Mouse (Mus musculus): ENCODE measurements around the gene Palm2. TPM values are rescaled to one million over a fixed set of nuclear protein-coding genes. Genes with fewer than 3 reads are reported as not detected.

Gene Palm2
- polyA plus RNA-seq, 2 experiments = 2.7 to 5.3 TPM

GRCm38 (mm10) chr4:57634956-57635355 is 200.9 kb downstream of the Palm2 start:
- DNase-seq (ENCODE audit: low spot score) (no peak), ATAC-seq (ENCODE audit: low FRiP score, low read depth) (no peak)
- Histone ChIP-seq H3K4me3 (replicated peaks; ENCODE audit: low read length) (no peak overlapping the region), H3K27ac (replicated peaks; ENCODE audit: low read depth, low read length) (no peak overlapping the region), H3K4me1 (ENCODE audit: control insufficient read depth, insufficient read depth, low read length) (peaks cover 17% of the 10 kb centered on the region), H3K27me3 (ENCODE audit: control insufficient read depth, insufficient read depth, low read length) (no peaks in the 10 kb centered on the region), H3K9ac (ENCODE audit: low read depth, low read length, severe bottlenecking) (no peak overlapping the region), H3K36me3 (ENCODE audit: control insufficient read depth, insufficient read depth, low read length) (no peaks in the 10 kb centered on the region), H3K9me3 (ENCODE audit: control insufficient read depth, low read length) (no peaks in the 10 kb centered on the region), H3K4me2 (replicated peaks; ENCODE audit: low read depth, low read length, severe bottlenecking) (no peak overlapping the region)
- WGBS = 51% methylated on average over 1 of the region's 1 CpGs
- no peak for TF ChIP-seq POLR2A (IDR thresholded peaks at IDR 0.05; ENCODE audit: borderline replicate concordance, extremely low read depth, insufficient read depth, insufficient read length)

- Histone ChIP-seq H3K9me3 (ENCODE audit: control insufficient read depth, low read length) (no peaks in the 10 kb centered on the region), H3K4me1 (ENCODE audit: control insufficient read depth, insufficient read depth, low read length) (peaks cover 15% of the 10 kb centered on the region), H3K4me2 (replicated peaks; ENCODE audit: low read depth, low read length, severe bottlenecking) (no peak overlapping the region), H3K27ac (replicated peaks; ENCODE audit: low read depth, low read length) (no peak overlapping the region), H3K9ac (ENCODE audit: low read depth, low read length, severe bottlenecking) (no peak overlapping the region), H3K27me3 (ENCODE audit: control insufficient read depth, insufficient read depth, low read length) (no peaks in the 10 kb centered on the region), H3K4me3 (replicated peaks; ENCODE audit: low read length) (no peak overlapping the region), H3K36me3 (ENCODE audit: control insufficient read depth, insufficient read depth, low read length) (no peaks in the 10 kb centered on the region)
- TF ChIP-seq POLR2A (IDR thresholded peaks at IDR 0.05; ENCODE audit: borderline replicate concordance, extremely low read depth, insufficient read depth, insufficient read length) = no peak
- 64% methylated on average over 9 of the region's 9 CpGs for WGBS
- DNase-seq (ENCODE audit: low spot score) = no peak
- ATAC-seq (ENCODE audit: low FRiP score, low read depth) = no peak
Measured at GRCm38 (mm10) chr4:57636782-57637482, 202.9 kb downstream of the Palm2 start.

- Histone ChIP-seq H3K27ac (replicated peaks; ENCODE audit: low read depth, low read length) (no peak overlapping the region), H3K4me3 (replicated peaks; ENCODE audit: low read length) (peak overlapping the region; percentile 13), H3K9ac (ENCODE audit: low read depth, low read length, severe bottlenecking) (no peak overlapping the region), H3K4me1 (ENCODE audit: control insufficient read depth, insufficient read depth, low read length) (peaks cover 15% of the 10 kb centered on the region), H3K36me3 (ENCODE audit: control insufficient read depth, insufficient read depth, low read length) (no peaks in the 10 kb centered on the region), H3K27me3 (ENCODE audit: control insufficient read depth, insufficient read depth, low read length) (no peaks in the 10 kb centered on the region), H3K9me3 (ENCODE audit: control insufficient read depth, low read length) (no peaks in the 10 kb centered on the region), H3K4me2 (replicated peaks; ENCODE audit: low read depth, low read length, severe bottlenecking) (peak overlapping the region; percentile 51)
- TF ChIP-seq POLR2A (IDR thresholded peaks at IDR 0.05; ENCODE audit: borderline replicate concordance, extremely low read depth, insufficient read depth, insufficient read length) = no peak
- 15% methylated on average over 24 of the region's 24 CpGs for WGBS
- peak; percentile 27 for DNase-seq (ENCODE audit: low spot score)
- ATAC-seq (ENCODE audit: low FRiP score, low read depth) = peak; percentile 60
Measured at GRCm38 (mm10) chr4:57637636-57638386, 203.8 kb downstream of the Palm2 start.

GRCm38 (mm10) chr4:57638941-57639340 is 204.9 kb downstream of the Palm2 start:
- TF ChIP-seq POLR2A (IDR thresholded peaks at IDR 0.05; ENCODE audit: borderline replicate concordance, extremely low read depth, insufficient read depth, insufficient read length) = no peak
- DNase-seq (ENCODE audit: low spot score) = no peak
- H3K36me3 ChIP-seq (ENCODE audit: control insufficient read depth, insufficient read depth, low read length) = no peaks in the 10 kb centered on the region
- H3K27me3 ChIP-seq (ENCODE audit: control insufficient read depth, insufficient read depth, low read length) = no peaks in the 10 kb centered on the region
- no peak for ATAC-seq (ENCODE audit: low FRiP score, low read depth)
- no peak overlapping the region for H3K9ac ChIP-seq (ENCODE audit: low read depth, low read length, severe bottlenecking)
- H3K27ac ChIP-seq (replicated peaks; ENCODE audit: low read depth, low read length) = no peak overlapping the region
- 83% methylated on average over 9 of the region's 9 CpGs for WGBS
- H3K4me2 ChIP-seq (replicated peaks; ENCODE audit: low read depth, low read length, severe bottlenecking) = no peak overlapping the region
- H3K4me3 ChIP-seq (replicated peaks; ENCODE audit: low read length) = no peak overlapping the region
- no peaks in the 10 kb centered on the region for H3K9me3 ChIP-seq (ENCODE audit: control insufficient read depth, low read length)
- H3K4me1 ChIP-seq (ENCODE audit: control insufficient read depth, insufficient read depth, low read length) = peaks cover 10% of the 10 kb centered on the region

- peaks cover 10% of the 10 kb centered on the region for H3K4me1 ChIP-seq (ENCODE audit: control insufficient read depth, insufficient read depth, low read length)
- no peak overlapping the region for H3K4me3 ChIP-seq (replicated peaks; ENCODE audit: low read length)
- H3K9me3 ChIP-seq (ENCODE audit: control insufficient read depth, low read length) = no peaks in the 10 kb centered on the region
- DNase-seq (ENCODE audit: low spot score) (no peak), ATAC-seq (ENCODE audit: low FRiP score, low read depth) (no peak)
- no peaks in the 10 kb centered on the region for H3K36me3 ChIP-seq (ENCODE audit: control insufficient read depth, insufficient read depth, low read length)
- no peak overlapping the region for H3K9ac ChIP-seq (ENCODE audit: low read depth, low read length, severe bottlenecking)
- H3K4me2 ChIP-seq (replicated peaks; ENCODE audit: low read depth, low read length, severe bottlenecking) = no peak overlapping the region
- WGBS = 47% methylated on average over 7 of the region's 7 CpGs
- H3K27me3 ChIP-seq (ENCODE audit: control insufficient read depth, insufficient read depth, low read length) = no peaks in the 10 kb centered on the region
- no peak for TF ChIP-seq POLR2A (IDR thresholded peaks at IDR 0.05; ENCODE audit: borderline replicate concordance, extremely low read depth, insufficient read depth, insufficient read length)
- H3K27ac ChIP-seq (replicated peaks; ENCODE audit: low read depth, low read length) = no peak overlapping the region
Measured at GRCm38 (mm10) chr4:57640222-57640621, 206.2 kb downstream of the Palm2 start.

Measured in limb, embryonic 14.5 days (tissue).